Mouse (Mus musculus) lung, postnatal 0 days (tissue): ENCODE measurements around the gene Ffar3.

Experiments
- CTCF ChIP-seq: IDR thresholded peaks from 2 replicates; pipeline ENCODE4 v1.5.1; 2016; ENCODE audit warnings: antibody characterized with exemption, mild to moderate bottlenecking
- EP300 ChIP-seq: IDR thresholded peaks from 2 replicates; pipeline ENCODE4 v1.6.1; 2016; ENCODE audit warnings: antibody characterized with exemption, mild to moderate bottlenecking, control low read depth

- TF ChIP-seq CTCF (no peak), EP300 (no peak)
These were observed 13.9 kb downstream of the Ffar3 start for GRCm38 (mm10) chr7:30842092-30842491.
